Mouse (Mus musculus) neural tube, embryonic 13.5 days (tissue): ENCODE measurements at regions not wholly inside any gene's neighbourhood (a gene's known extent, or its start where the extent isn't known, plus 50 kb on each side); places are given as distances from the start of the nearest gene placed in this dataset.

ENCODE experiments used
- ATAC-seq: fragments of 200-750 bp; cut with Nextera tagmentation; 2 replicates; pipeline ENCODE4 v1.8.0; 2017; ENCODE audit warnings: low read depth, mild to moderate bottlenecking, moderate TSS enrichment, moderate library complexity
- H3K27ac ChIP-seq: fragments of 300-500 bp; sonication (generic); replicated peaks from 2 replicates; pipeline ENCODE4 v1.5.1; 2015; ENCODE audit warnings: moderate library complexity, mild to moderate bottlenecking, inconsistent platforms
- H3K27me3 ChIP-seq: fragments of 300-500 bp; sonication (generic); 2 replicates; pipeline ENCODE4 v1.6.1; 2015; ENCODE audit warnings: mild to moderate bottlenecking, inconsistent platforms
- H3K36me3 ChIP-seq: fragments of 300-500 bp; sonication (generic); 2 replicates; pipeline ENCODE4 v1.6.1; 2015; ENCODE audit warnings: mild to moderate bottlenecking, inconsistent platforms
- H3K4me1 ChIP-seq: fragments of 300-500 bp; sonication (generic); replicated peaks from 2 replicates; pipeline ENCODE4 v1.6.1; 2015; ENCODE audit warnings: inconsistent platforms
- H3K4me2 ChIP-seq: fragments of 300-500 bp; sonication (generic); 2 replicates; pipeline ENCODE4 v1.6.1; 2015; ENCODE audit warnings: inconsistent platforms, mild to moderate bottlenecking, moderate library complexity
- H3K4me3 ChIP-seq: fragments of 300-500 bp; sonication (generic); 2 replicates; pipeline ENCODE4 v1.5.1; 2015; ENCODE audit warnings: mild to moderate bottlenecking, inconsistent platforms
- H3K9ac ChIP-seq: fragments of 300-500 bp; sonication (generic); 2 replicates; pipeline ENCODE4 v1.6.1; 2015; ENCODE audit warnings: moderate library complexity, mild to moderate bottlenecking, inconsistent platforms
- H3K9me3 ChIP-seq: fragments of 300-500 bp; sonication (generic); 2 replicates; pipeline ENCODE4 v1.6.1; 2016; ENCODE audit warnings: inconsistent platforms
- WGBS: fragments of 180-500 bp; shearing (Covaris S2); methylation state at CpG from one replicate; pipeline ENCODE4 v1.1.7; 2015; 5-methylcytosine and 5-hydroxymethylcytosine counted together

- no peaks in the 10 kb centered on the region for H3K36me3 ChIP-seq
- ATAC-seq = no peak
Observed at GRCm38 (mm10) chr14:76797518-76797917, 239.1 kb upstream of the Ccdc122 start.

GRCm38 (mm10) chr14:76791811-76792571 lies 235.3 kb upstream of the Serp2 start:
- peak overlapping the region; percentile 70 for H3K27ac ChIP-seq
- H3K36me3 ChIP-seq = no peaks in the 10 kb centered on the region
- peaks cover 22% of the 10 kb centered on the region for H3K4me1 ChIP-seq
- peak overlapping the region; percentile 12; the same call in 1 of the 2 replicates for H3K9ac ChIP-seq
- H3K4me3 ChIP-seq = no peak overlapping the region
- no peaks in the 10 kb centered on the region for H3K27me3 ChIP-seq
- WGBS = 22% methylated on average over 6 of the region's 6 CpGs
- ATAC-seq = peak; percentile 53
- no peaks in the 10 kb centered on the region for H3K9me3 ChIP-seq
- H3K4me2 ChIP-seq = no peak overlapping the region

More at GRCm38 (mm10) chr14:76797518-76797917, 239.1 kb upstream of the Ccdc122 start:
- H3K9me3 ChIP-seq = no peaks in the 10 kb centered on the region
- H3K9ac ChIP-seq = no peak overlapping the region
- no peak overlapping the region for H3K4me3 ChIP-seq
- H3K4me1 ChIP-seq = peaks cover 17% of the 10 kb centered on the region
- H3K27ac ChIP-seq = no peak overlapping the region
- no peaks in the 10 kb centered on the region for H3K27me3 ChIP-seq
- WGBS = 84% methylated on average over 6 of the region's 6 CpGs
- H3K4me2 ChIP-seq = no peak overlapping the region

DNA sequence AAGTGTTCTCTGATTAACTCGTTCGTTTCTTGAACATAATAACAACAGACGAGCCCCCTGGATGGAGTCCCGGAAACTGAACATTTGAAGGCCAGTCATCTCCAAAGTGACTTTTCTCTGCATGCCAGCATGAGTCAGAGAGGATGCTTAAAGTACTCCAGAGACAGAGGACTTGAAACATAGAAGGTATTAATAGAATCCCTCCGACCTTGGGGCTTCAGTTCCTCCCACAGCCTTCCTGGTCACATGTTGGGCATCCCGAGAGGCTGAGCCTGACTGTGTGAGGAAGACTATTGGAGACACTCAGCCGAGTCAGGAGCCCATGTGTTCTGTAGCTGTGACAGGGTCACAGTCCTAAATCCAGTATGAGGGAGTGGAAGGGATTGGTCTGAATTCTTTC lies 232.7 kb upstream of the Serp2 start:
- H3K27ac ChIP-seq = no peak overlapping the region
- 74% methylated on average over 7 of the region's 7 CpGs for WGBS
- H3K4me3 ChIP-seq = no peak overlapping the region
- H3K9me3 ChIP-seq = no peaks in the 10 kb centered on the region
- ATAC-seq = no peak
- no peaks in the 10 kb centered on the region for H3K36me3 ChIP-seq
- no peak overlapping the region for H3K4me2 ChIP-seq
- no peaks in the 10 kb centered on the region for H3K27me3 ChIP-seq
- H3K9ac ChIP-seq = no peak overlapping the region
- H3K4me1 ChIP-seq = peaks cover 14% of the 10 kb centered on the region

- H3K27ac ChIP-seq = no peak overlapping the region
- ATAC-seq = no peak
- H3K4me2 ChIP-seq = no peak overlapping the region
- H3K9ac ChIP-seq = no peak overlapping the region
- no peaks in the 10 kb centered on the region for H3K9me3 ChIP-seq
- no peaks in the 10 kb centered on the region for H3K36me3 ChIP-seq
- WGBS = 89% methylated on average over 6 of the region's 6 CpGs
- no peaks in the 10 kb centered on the region for H3K27me3 ChIP-seq
- H3K4me1 ChIP-seq = peaks cover 14% of the 10 kb centered on the region
- no peak overlapping the region for H3K4me3 ChIP-seq
Observed at GRCm38 (mm10) chr14:76787601-76788000, 230.9 kb upstream of the Serp2 start.

GRCm38 (mm10) chr14:76786214-76786613 lies 229.5 kb upstream of the Serp2 start:
- Histone ChIP-seq H3K4me2 (no peak overlapping the region), H3K4me3 (no peak overlapping the region), H3K9me3 (no peaks in the 10 kb centered on the region), H3K9ac (no peak overlapping the region), H3K4me1 (peaks cover 7% of the 10 kb centered on the region), H3K27ac (no peak overlapping the region), H3K27me3 (no peaks in the 10 kb centered on the region), H3K36me3 (no peaks in the 10 kb centered on the region)
- ATAC-seq = no peak
- WGBS = 81% methylated on average over 4 of the region's 4 CpGs

GRCm38 (mm10) chr14:76781524-76781880 lies 224.8 kb upstream of the Serp2 start:
- Histone ChIP-seq H3K4me2 (no peak overlapping the region), H3K36me3 (no peaks in the 10 kb centered on the region), H3K9me3 (no peaks in the 10 kb centered on the region), H3K27me3 (no peaks in the 10 kb centered on the region), H3K27ac (peak overlapping the region; percentile 64), H3K4me1 (peaks cover 19% of the 10 kb centered on the region), H3K9ac (no peak overlapping the region), H3K4me3 (no peak overlapping the region)
- no peak for ATAC-seq
- WGBS = 65% methylated on average over 3 of the region's 3 CpGs

DNA sequence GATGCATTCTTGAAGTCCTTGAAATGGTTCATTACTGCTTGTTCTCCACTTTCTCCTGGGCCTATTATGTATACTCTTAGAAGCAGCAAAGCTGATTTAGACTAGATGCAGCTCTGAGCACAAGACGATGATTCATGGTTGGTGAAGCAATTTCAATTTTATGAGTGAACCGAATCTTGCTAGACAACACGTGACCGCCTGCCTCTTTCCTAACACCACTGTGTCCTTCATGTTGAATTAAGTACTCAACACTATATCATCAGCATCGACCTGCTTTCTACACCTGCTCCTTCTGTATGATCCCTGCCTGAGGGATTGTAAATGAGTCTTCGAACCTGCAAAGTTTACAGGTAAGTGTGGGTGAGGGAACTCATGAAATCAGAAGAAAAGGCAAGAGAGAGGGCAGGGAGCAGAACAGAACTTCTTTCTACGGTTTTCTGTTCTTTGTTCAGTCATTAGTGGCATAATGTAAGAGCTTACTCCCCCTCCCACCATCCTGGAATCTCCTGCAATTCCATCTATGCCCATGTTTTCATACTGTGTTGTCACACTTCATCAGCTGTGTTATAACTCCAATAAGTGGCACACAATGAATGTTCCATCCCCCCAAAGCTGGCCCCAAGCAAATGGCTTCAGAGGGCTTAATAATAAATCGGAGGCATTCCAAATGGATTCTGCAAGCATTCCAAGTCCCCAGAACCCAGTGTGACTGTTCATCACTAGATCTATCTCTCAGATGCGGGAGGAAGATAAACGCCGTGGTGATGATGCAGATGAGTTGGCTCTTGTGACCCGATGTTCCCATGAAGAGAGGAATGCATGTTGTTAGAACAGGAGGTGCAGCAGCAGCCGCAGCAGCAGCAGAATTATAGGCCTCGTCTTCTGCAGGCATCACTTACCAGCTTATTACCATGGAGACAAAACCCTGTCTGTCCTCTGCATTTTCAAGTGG lies 224.2 kb upstream of the Serp2 start:
- ATAC-seq = 0 out of 2 replicates have a peak, but pooled peaks have one; percentile 50
- WGBS = 49% methylated on average over 14 of the region's 14 CpGs

DNA sequence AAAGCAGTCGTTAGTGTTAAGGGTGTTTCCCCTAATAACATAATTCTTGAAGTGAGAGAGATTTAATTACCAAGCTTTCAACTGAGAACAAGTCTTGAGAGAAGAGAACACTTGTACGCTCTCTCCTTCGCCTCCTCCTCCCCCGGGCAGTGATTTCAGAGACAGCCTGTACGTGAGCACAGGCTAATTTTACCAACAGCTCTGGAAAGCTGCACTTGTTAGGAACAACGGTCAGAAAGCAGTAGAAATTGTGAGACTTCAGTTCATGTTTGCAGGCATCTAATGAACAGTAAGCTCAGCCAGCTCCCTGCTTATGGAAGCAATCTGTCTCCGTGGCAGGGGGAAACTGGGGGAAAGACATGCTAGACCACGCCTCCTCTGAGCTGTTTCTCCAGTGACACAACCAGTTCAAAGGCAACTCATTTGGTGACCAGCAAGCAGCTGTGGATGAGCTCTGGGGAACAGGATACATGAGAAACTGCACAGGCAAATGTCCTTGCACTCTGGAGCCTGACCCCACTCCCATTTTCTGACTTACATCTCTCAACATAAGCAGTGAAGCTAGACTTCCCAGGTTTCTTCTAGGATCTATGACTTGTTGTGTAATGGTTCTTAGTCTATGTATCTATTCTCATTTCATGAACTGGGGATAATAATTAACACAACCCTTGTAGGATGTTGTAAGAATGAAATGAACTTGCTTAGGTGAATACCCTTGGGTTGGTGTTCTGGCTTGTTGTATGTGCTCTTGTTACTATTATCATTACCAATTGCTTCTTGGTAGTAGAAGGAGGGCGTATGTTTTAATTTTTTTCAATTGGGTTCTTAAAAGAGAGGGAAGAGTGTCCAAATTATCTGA lies 222.1 kb upstream of the Serp2 start:
- 58% methylated on average over 9 of the region's 9 CpGs for WGBS
- H3K4me3 ChIP-seq = no peak overlapping the region
- H3K4me2 ChIP-seq = no peak overlapping the region
- ATAC-seq = no peak
- no peaks in the 10 kb centered on the region for H3K36me3 ChIP-seq
- no peak overlapping the region for H3K9ac ChIP-seq
- peaks cover 10% of the 10 kb centered on the region for H3K27me3 ChIP-seq
- H3K27ac ChIP-seq = no peak overlapping the region
- peaks cover 20% of the 10 kb centered on the region for H3K4me1 ChIP-seq
- no peaks in the 10 kb centered on the region for H3K9me3 ChIP-seq

More for the DNA sequence above, 224.2 kb upstream of the Serp2 start:
- H3K4me3 ChIP-seq = no peak overlapping the region
- no peaks in the 10 kb centered on the region for H3K27me3 ChIP-seq
- no peak overlapping the region for H3K4me2 ChIP-seq
- no peaks in the 10 kb centered on the region for H3K9me3 ChIP-seq
- H3K36me3 ChIP-seq = no peaks in the 10 kb centered on the region
- H3K27ac ChIP-seq = peak overlapping the region; percentile 64
- peaks cover 19% of the 10 kb centered on the region for H3K4me1 ChIP-seq
- no peak overlapping the region for H3K9ac ChIP-seq

DNA sequence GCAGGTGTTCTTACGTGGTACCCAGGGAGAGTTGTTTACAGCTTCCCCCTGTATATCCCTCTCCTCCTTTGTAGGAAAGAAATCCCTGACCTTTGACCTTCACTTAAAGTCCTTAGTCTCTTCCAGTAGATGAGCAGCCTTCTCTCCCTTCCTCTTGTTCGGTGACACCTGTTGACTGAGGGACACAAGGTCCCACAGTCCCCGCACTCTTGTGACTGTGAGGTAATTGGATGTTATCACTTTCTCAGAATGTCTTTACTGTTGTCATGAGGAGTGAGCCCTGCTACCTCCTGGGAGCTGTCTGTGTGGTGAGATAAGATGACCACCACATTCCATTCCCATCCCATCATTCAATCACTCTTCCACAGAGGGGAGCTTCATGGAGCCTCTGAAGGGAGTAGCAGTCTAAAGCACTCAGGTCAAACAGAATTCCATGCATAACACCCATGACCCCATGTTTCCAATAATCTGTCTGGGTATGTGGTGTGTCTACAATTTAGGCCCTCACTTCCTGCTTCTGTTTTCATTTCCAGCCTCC lies 218.8 kb upstream of the Serp2 start:
- H3K9ac ChIP-seq = no peak overlapping the region
- ATAC-seq = no peak
- peaks cover 30% of the 10 kb centered on the region for H3K4me1 ChIP-seq
- H3K27ac ChIP-seq = no peak overlapping the region
- H3K36me3 ChIP-seq = no peaks in the 10 kb centered on the region
- no peak overlapping the region for H3K4me3 ChIP-seq
- H3K9me3 ChIP-seq = no peaks in the 10 kb centered on the region
- WGBS = 68% methylated on average over 3 of the region's 3 CpGs
- H3K27me3 ChIP-seq = peaks cover 10% of the 10 kb centered on the region
- no peak overlapping the region for H3K4me2 ChIP-seq

DNA sequence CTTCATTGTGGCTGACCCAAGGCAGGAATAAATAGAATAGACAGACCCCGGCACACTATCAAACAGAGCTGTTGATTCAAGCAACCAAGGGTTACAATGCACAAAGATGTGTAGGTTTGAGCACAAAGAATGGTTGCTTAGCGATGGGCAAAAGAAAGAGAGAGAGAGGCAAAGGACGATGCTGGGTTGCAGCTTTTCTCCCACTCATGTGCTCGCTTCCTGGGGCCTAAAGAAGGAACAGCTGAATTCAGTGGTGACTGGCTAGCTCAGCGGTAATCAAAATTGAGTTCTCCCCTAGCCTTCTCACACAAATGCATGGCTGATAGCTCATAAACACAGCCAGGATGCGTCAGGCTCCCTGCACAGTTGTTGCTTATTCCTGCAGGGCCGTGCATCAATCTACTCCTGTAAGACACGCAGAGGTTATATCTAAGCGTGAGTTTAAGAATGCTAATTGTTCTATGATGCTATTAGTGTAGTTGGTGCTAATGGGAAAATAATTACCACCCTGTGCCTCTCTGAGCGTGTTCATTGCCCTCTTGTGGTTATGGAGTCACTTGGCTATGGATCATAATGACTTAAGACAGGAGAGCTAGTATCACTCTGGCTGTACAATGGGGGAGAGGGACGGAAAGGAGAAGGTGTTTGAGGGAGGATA lies 216.2 kb upstream of the Serp2 start:
- peak overlapping the region; percentile 79 for H3K27ac ChIP-seq
- H3K9ac ChIP-seq = no peak overlapping the region
- peak; percentile 83 for ATAC-seq
- no peak overlapping the region for H3K4me2 ChIP-seq
- H3K4me3 ChIP-seq = no peak overlapping the region
- peaks cover 23% of the 10 kb centered on the region for H3K4me1 ChIP-seq
- 14% methylated on average over 11 of the region's 11 CpGs for WGBS
- no peaks in the 10 kb centered on the region for H3K9me3 ChIP-seq
- H3K36me3 ChIP-seq = no peaks in the 10 kb centered on the region
- H3K27me3 ChIP-seq = peaks cover 10% of the 10 kb centered on the region

- ATAC-seq = no peak
- WGBS = 93% methylated on average over 7 of the region's 7 CpGs
- H3K9me3 ChIP-seq = no peaks in the 10 kb centered on the region
- no peak overlapping the region for H3K4me2 ChIP-seq
- H3K4me3 ChIP-seq = no peak overlapping the region
- H3K36me3 ChIP-seq = no peaks in the 10 kb centered on the region
- H3K4me1 ChIP-seq = peaks cover 37% of the 10 kb centered on the region
- H3K9ac ChIP-seq = no peak overlapping the region
- peaks cover 11% of the 10 kb centered on the region for H3K27me3 ChIP-seq
- no peak overlapping the region for H3K27ac ChIP-seq
Observed at GRCm38 (mm10) chr14:76770106-76770505, 213.4 kb upstream of the Serp2 start.
